Mouse (Mus musculus): ENCODE measurements around the gene Rhof. TPM values are rescaled to one million over a fixed set of nuclear protein-coding genes. Genes with fewer than 3 reads are reported as not detected.

Rhof gene
- polyA plus RNA-seq, 1 experiment from 2014 or later: 1.5 TPM

DNA sequence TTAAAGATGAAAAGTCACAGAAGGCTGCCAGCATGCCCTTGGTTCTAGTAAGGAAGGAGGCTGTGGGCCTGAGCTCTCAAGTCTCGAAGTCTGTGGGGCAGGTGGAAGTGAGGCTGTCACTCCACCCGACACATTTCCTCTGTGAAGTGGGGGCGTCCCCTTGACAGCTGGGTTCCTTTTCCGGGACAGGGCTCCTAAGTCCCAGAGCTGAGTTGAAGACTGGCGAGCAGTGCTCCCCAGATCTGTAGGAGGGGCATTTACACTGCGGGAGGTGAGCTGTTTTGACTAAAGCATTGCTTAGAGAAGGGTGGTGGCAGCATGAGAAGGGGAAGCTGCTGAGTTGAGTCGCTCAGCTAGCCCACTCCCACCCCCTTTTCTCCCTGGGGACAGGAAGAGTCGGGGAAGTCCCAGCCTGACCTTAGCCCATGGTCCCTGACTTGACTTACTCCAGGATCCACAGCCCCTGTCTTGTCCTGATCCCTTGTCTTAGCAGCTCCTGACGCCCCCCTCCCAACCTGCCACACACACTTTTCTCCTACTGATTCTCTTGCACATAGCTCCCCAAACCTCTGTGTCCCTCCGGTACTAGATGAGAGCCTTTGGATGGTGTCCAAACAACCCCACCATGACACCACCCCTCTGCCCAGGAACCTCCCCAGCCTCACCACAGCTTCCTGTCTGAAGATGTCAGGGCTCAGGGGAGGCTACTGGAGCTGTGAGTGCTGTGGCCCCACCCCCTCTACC is 3.9 kb downstream of the Rhof start:
- Histone ChIP-seq H3K27ac (peak overlapping the region; percentile 44; the same call in 1 of the 2 replicates), H3K9me3 (no peaks in the 10 kb centered on the region), H3K27me3 (ENCODE audit: insufficient read depth, poor library complexity, severe bottlenecking) (peaks cover 4% of the 10 kb centered on the region; the same call in 1 of the 2 replicates), H3K36me3 (peaks cover 5% of the 10 kb centered on the region), H3K4me3 (no peak overlapping the region), H3K4me1 (peaks cover 40% of the 10 kb centered on the region)
- DNase-seq (ENCODE audit: low spot score): no peak
- 53% methylated on average over 10 of the region's 10 CpGs for WGBS

DNA sequence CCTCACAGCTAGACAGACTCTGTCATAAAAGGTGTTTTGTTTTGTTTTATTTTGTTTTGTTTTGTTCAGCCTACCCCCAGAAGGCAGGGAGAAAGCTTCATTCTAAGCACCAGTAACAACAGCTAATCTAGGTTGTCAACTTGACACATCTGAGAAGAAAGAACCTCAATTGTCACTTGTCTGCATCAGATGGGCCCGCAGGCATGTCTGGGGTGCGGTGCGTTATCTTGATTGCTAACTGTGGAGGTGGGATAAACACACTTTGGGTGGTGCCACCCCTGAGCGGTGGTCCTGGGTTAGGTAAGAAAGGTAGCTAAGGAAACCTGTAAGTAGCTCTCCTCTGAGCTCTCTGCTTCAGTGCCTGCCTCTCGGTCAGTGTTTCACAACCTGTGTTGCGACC is 5.5 kb downstream of the Rhof start:
- peaks cover 13% of the 10 kb centered on the region for H3K36me3 ChIP-seq
- no peak for DNase-seq (ENCODE audit: low spot score)
- no peaks in the 10 kb centered on the region for H3K9me3 ChIP-seq
- H3K27ac ChIP-seq: no peak overlapping the region
- no peak overlapping the region for H3K4me3 ChIP-seq
- H3K27me3 ChIP-seq (ENCODE audit: insufficient read depth, poor library complexity, severe bottlenecking): peaks cover 4% of the 10 kb centered on the region; the same call in 1 of the 2 replicates
- H3K4me1 ChIP-seq: peaks cover 25% of the 10 kb centered on the region
- WGBS: 66% methylated on average over 6 of the region's 6 CpGs

DNA sequence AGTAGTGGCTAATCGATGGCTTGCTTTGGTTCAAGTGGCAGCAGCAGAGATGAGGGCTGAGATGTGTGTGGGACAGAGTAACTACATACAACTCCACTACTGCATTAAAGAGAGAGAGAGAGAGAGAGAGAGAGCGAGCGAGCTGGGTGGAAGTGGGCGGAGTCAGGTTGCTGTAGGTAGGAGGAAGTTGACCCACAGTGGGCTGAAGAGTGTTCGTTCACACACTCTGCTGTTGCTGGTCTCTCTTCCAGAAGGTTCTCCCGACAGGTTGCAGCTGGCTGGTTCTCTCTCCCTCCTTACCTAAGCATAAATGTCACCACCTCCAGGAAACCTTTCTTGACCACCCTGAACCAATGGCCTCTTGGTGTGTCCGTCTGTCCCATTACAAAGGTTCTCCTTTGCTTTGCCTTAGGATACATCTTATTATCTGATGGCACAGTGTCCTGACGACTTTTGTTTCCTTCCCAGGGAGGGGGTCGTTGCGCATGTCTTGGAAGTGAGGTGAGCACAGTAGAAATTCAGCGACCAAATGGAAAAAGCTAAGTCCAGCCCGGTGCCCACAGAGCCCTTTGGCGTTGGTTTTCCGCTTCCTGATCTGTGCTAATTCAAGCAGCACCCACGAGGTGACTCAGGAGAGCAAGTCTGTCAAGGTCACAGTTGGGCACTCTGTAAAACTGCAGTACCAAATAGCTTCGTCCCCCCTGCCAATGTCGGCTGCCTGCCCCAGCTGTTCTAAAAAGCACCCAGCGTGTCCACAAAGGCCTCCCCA is 6.7 kb downstream of the Rhof start:
- 75% methylated on average over 18 of the region's 18 CpGs for WGBS
- no peak overlapping the region for H3K4me3 ChIP-seq
- no peaks in the 10 kb centered on the region for H3K9me3 ChIP-seq
- no peak for DNase-seq (ENCODE audit: low spot score)
- H3K4me1 ChIP-seq: peaks cover 20% of the 10 kb centered on the region; the same call in 1 of the 2 replicates
- no peak overlapping the region; the same call in 1 of the 2 replicates for H3K27ac ChIP-seq
- H3K36me3 ChIP-seq: peaks cover 13% of the 10 kb centered on the region
- no peaks in the 10 kb centered on the region for H3K27me3 ChIP-seq (ENCODE audit: insufficient read depth, poor library complexity, severe bottlenecking)

DNA sequence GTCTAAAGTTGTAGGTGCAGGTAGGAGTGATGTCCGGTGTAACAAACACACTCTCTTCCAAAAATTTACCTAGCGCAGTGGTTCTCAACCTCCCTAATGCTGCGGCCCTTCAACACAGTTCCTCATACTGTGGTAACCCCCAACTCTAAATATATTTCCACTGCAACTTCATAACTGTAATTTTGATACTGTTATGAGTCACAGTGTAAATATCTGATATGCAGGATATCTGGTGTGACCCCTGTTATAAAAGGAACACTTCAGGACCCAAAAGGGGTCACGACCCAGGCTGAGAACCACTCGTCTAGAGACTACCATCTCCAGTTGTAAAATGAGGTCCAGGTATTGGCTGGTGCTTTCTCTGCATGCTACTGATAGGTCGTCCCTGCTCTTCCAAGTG is 7.4 kb downstream of the Rhof start:
- H3K4me3 ChIP-seq: no peak overlapping the region
- DNase-seq (ENCODE audit: low spot score): no peak
- no peaks in the 10 kb centered on the region for H3K9me3 ChIP-seq
- H3K4me1 ChIP-seq: peaks cover 27% of the 10 kb centered on the region; the same call in 1 of the 2 replicates
- 79% methylated on average over 6 of the region's 6 CpGs for WGBS
- H3K36me3 ChIP-seq: peaks cover 13% of the 10 kb centered on the region
- no peak overlapping the region for H3K27ac ChIP-seq
- H3K27me3 ChIP-seq (ENCODE audit: insufficient read depth, poor library complexity, severe bottlenecking): no peaks in the 10 kb centered on the region

DNA sequence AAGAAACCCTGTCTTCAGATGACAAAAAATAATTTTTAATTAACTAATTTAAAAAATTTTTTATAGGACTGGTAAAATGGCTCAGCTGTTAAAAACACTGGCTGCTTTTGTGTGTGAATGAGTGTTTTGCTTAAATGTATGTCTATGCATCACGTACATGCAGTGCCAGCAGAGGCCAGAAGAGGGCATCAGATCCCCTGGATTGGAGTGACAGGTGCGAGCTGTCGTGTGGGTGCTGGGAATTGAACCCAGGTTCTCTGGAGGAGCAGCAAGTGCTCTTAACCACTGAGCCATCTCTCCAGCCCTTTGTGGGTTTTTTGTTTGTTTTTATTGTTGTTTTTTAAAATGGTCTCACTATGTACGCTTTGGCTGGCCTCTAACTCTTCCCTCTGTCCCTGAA is 10.3 kb downstream of the Rhof start:
- WGBS: 88% methylated on average over 4 of the region's 4 CpGs
- DNase-seq (ENCODE audit: low spot score): no peak
- Histone ChIP-seq H3K36me3 (peaks cover 10% of the 10 kb centered on the region; the same call in 1 of the 2 replicates), H3K9me3 (no peaks in the 10 kb centered on the region), H3K4me3 (no peak overlapping the region), H3K4me1 (peaks cover 22% of the 10 kb centered on the region), H3K27me3 (ENCODE audit: insufficient read depth, poor library complexity, severe bottlenecking) (no peaks in the 10 kb centered on the region), H3K27ac (no peak overlapping the region)

DNA sequence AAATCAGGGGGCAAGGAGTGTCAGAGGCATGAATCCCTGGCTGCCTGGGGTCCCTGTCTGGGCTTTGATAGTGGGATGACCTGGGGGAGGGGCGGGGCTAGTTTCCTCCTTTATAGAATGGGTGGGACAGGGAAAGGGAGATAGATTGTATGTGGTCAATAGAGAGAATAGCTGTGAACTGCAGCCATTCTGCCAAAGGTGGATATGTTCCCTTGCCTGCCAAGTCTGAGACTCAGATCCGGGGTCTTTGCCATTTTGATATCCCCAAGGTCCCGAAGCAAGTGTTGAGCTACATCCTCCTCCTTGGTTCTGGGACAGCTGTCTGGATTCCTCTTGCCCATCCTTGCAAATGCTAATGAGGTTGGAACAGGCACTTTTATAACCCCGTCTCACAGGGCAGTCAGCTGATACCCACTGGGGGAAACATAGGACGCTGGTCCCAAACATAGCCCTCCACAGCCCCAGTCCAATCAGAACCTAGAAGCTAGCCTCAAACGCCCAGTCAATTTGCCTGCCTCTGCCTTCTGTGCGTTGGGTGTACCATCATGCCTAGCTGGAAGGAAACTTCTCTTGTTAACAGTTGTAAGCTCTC is 11.8 kb downstream of the Rhof start:
- peaks cover 27% of the 10 kb centered on the region for H3K4me1 ChIP-seq
- H3K36me3 ChIP-seq: peaks cover 10% of the 10 kb centered on the region; the same call in 1 of the 2 replicates
- 71% methylated on average over 7 of the region's 7 CpGs for WGBS
- no peak overlapping the region for H3K27ac ChIP-seq
- no peaks in the 10 kb centered on the region for H3K9me3 ChIP-seq
- H3K4me3 ChIP-seq: no peak overlapping the region
- DNase-seq (ENCODE audit: low spot score): no peak
- no peaks in the 10 kb centered on the region for H3K27me3 ChIP-seq (ENCODE audit: insufficient read depth, poor library complexity, severe bottlenecking)

DNA sequence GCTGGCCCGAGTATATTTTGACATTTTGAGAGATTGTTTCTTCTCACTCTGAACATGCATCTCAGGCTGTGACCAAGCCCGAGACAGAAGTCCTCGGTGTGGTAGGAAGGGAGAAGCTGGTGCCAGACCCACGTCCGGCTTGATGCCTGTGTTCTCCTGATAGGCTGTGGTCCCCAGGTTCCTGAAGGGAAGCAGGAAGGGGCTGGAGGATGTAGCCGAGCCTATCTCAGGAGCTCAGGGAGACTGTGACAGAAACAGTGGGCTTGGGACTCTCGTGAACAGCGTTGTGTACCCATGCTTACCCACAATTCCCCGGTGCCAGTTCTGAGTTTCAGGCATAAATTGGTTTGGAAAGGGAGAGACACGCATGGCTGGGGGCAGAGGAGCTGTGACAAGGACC is 13.7 kb downstream of the Rhof start:
- peaks cover 10% of the 10 kb centered on the region; the same call in 1 of the 2 replicates for H3K36me3 ChIP-seq
- 68% methylated on average over 10 of the region's 10 CpGs for WGBS
- H3K27me3 ChIP-seq (ENCODE audit: insufficient read depth, poor library complexity, severe bottlenecking): no peaks in the 10 kb centered on the region
- no peak for DNase-seq (ENCODE audit: low spot score)
- H3K4me1 ChIP-seq: peaks cover 23% of the 10 kb centered on the region
- 0 out of 2 replicates have a peak overlapping the region, but pooled peaks have one; percentile 7 for H3K27ac ChIP-seq
- H3K9me3 ChIP-seq: no peaks in the 10 kb centered on the region
- H3K4me3 ChIP-seq: no peak overlapping the region

DNA sequence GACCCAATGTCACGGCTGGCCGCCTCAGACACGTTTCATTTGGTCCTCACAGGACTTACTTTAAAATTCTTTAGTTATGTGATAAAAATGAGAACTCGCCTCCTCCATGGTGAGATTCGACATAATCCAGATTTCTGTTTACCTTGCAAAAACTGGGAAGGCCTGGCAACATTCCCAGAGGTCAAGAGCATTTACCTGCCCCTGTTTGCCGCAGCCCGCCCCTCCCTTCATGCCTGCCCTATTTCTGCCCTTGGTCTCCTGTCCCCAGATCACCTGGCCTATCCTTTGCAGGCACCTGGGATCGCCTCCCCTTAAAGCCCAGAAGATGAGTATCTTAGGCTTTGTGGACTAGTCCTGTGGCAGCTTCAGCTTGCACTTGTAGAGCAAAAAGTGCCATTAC is 14.7 kb downstream of the Rhof start:
- H3K36me3 ChIP-seq: 0 out of 2 replicates have a peak, but pooled peaks cover 4% of the 10 kb centered on the region
- H3K27ac ChIP-seq: no peak overlapping the region
- no peak overlapping the region for H3K4me3 ChIP-seq
- peaks cover 23% of the 10 kb centered on the region for H3K4me1 ChIP-seq
- DNase-seq (ENCODE audit: low spot score): no peak
- H3K27me3 ChIP-seq (ENCODE audit: insufficient read depth, poor library complexity, severe bottlenecking): no peaks in the 10 kb centered on the region
- H3K9me3 ChIP-seq: no peaks in the 10 kb centered on the region
- WGBS: 81% methylated on average over 8 of the region's 8 CpGs

DNA sequence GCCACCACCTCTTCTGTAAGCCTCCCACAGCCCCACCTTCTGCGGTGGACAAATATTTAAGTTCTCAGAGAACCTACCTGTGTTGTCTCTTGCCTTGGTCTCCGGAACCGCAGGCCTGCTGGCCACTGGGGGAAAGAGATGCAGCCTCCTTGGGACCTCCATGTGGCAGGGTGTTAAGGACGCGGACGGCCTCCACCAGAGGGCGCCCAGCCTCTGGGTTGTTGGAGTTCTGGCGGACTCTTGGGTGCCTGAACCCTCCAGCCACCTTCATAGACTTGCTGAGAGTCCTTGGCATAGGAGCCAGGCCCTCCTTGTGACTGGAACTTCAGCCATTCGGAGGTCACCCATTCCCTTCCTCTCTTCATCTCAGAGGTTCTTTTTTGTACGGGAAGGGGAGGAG is 15.2 kb downstream of the Rhof start:
- no peaks in the 10 kb centered on the region for H3K27me3 ChIP-seq (ENCODE audit: insufficient read depth, poor library complexity, severe bottlenecking)
- 20% methylated on average over 10 of the region's 10 CpGs for WGBS
- H3K27ac ChIP-seq: no peak overlapping the region; the same call in 1 of the 2 replicates
- 0 out of 2 replicates have a peak, but pooled peaks cover 1% of the 10 kb centered on the region for H3K36me3 ChIP-seq
- H3K4me3 ChIP-seq: no peak overlapping the region
- DNase-seq (ENCODE audit: low spot score): no peak
- no peaks in the 10 kb centered on the region for H3K9me3 ChIP-seq
- H3K4me1 ChIP-seq: peaks cover 23% of the 10 kb centered on the region

DNA sequence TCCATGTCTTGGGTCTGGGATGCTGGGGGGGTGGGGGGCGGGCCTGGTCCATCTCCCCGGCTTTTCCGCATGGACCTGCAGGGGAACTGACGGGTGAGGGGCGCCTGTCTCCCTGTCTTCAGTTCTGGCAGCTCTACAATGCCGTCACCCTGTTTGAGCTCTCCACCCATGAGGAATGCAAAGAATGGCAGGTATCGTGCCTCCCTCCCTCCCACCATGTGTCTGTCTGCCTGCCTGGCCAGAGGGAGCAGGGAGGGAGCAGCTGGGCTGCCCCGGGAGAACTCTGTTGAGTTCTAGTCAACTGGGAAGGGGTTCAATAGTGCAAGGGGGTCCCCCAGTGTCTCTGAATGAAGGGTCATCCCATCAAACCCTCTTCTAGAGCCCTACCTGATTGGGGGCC is 16.4 kb downstream of the Rhof start:
- no peaks in the 10 kb centered on the region for H3K36me3 ChIP-seq
- H3K4me1 ChIP-seq: peaks cover 23% of the 10 kb centered on the region
- H3K4me3 ChIP-seq: no peak overlapping the region
- 53% methylated on average over 8 of the region's 8 CpGs for WGBS
- no peak for DNase-seq (ENCODE audit: low spot score)
- H3K9me3 ChIP-seq: no peaks in the 10 kb centered on the region
- H3K27ac ChIP-seq: no peak overlapping the region
- H3K27me3 ChIP-seq (ENCODE audit: insufficient read depth, poor library complexity, severe bottlenecking): no peaks in the 10 kb centered on the region

DNA sequence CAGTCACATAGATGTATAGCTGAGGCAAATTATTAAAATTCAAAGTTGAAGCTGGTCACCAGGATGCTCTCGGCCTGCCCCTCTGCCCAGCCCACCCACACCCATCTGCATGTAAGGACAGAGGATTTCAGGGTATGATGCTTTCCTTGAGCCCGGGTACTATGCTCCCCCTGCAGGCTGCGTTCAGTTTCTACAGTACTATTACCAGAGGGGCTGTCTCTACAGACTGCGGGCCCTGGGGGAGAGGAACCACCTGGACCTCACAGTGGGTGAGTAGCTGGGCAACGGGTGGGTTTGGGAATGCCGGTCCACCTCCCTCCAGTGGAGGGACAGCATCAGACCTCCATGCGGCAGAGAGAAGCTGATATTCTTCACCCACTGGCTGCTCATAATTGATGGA is 17.6 kb downstream of the Rhof start:
- no peaks in the 10 kb centered on the region for H3K9me3 ChIP-seq
- no peaks in the 10 kb centered on the region for H3K36me3 ChIP-seq
- peaks cover 15% of the 10 kb centered on the region for H3K4me1 ChIP-seq
- H3K4me3 ChIP-seq: no peak overlapping the region
- H3K27me3 ChIP-seq (ENCODE audit: insufficient read depth, poor library complexity, severe bottlenecking): no peaks in the 10 kb centered on the region
- 49% methylated on average over 7 of the region's 7 CpGs for WGBS
- H3K27ac ChIP-seq: no peak overlapping the region
- DNase-seq (ENCODE audit: low spot score): no peak

DNA sequence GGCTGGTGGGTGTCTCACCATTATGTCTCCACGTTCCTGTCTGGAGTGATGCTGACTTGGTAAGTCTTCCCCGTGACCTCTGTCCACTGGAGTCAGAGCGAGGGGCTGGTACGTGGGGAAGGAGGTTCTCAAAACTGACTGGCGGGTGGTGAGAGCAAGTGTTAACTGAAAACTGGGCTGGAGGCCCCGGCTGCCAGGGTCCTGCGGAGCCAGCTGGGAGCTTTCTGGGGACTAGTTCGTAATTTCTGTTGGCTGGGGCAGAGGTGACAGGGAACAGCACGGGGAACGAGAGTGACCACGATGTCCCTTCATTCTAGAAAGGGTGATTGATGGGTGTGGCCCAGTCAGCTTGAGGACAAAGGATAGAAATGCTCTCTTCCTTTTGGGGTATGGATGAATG is 18.4 kb downstream of the Rhof start:
- WGBS: 61% methylated on average over 11 of the region's 11 CpGs
- Histone ChIP-seq H3K4me1 (peaks cover 23% of the 10 kb centered on the region), H3K9me3 (no peaks in the 10 kb centered on the region), H3K27me3 (ENCODE audit: insufficient read depth, poor library complexity, severe bottlenecking) (no peaks in the 10 kb centered on the region), H3K36me3 (no peaks in the 10 kb centered on the region), H3K4me3 (no peak overlapping the region), H3K27ac (no peak overlapping the region)
- no peak for DNase-seq (ENCODE audit: low spot score)

DNA sequence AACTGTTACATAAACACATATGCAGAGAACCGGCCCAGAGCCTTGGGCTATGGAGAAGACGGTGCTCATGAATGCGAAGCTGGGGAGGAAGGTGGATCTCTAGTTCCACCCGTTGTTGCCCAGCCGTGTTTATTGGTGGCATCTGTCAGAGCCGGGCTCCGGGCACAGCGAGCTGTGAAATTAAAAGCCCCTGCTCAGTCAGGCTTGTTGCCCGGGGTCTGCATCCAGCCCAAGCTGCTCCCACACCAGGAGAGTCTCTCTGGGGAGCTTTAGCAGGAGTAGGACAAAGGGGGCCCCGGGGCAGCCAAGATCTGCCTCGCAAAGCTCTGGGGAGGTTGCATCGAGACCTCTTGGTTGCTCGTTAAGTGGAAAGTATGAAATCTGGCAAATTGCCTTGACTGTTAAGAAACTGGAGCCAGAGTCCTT is 22.2 kb downstream of the Rhof start:
- Histone ChIP-seq H3K27ac (no peak overlapping the region), H3K4me1 (peaks cover 13% of the 10 kb centered on the region), H3K27me3 (ENCODE audit: insufficient read depth, poor library complexity, severe bottlenecking) (no peaks in the 10 kb centered on the region), H3K9me3 (no peaks in the 10 kb centered on the region), H3K36me3 (0 out of 2 replicates have a peak, but pooled peaks cover 4% of the 10 kb centered on the region), H3K4me3 (no peak overlapping the region)
- no peak for DNase-seq (ENCODE audit: low spot score)
- WGBS: 85% methylated on average over 13 of the region's 13 CpGs
